Mouse (Mus musculus) 416B (cell line): ENCODE data around the gene Serpinb9g.
"Not testable (repeated sequence)": the region's sequence is repeated elsewhere in the genome, so short reads cannot be mapped to it uniquely, and the experiment has no call there.

Experiments
- DNase-seq: peaks from one replicate; pipeline ENCODE4 v3.0.0; 2011; ENCODE audit warnings: low read depth

Serpinb9g gene

DNA sequence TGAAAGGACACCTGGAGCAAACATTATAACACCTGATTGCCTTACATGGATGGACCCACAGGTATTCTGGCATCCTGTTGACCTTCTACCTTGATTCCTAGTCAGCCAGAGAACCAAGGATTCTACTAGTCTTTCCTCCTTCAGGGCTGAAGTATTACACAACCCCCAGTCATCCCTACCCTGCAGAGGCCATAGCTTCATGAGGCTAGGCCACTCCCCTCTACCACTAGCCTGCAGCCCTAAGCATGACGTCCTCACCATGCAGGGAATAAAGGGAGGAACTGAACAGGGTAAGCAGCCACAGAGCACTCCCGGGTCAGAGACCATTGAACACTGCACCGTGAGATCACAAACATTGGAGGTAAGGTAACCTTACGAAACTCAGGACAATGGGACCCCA lies at the start of gene Serpinb9g:
Gene Serpinb9g (plus strand): TSS at position 301 of the 400 bp plus-strand sequence.
- DNase-seq: not testable (repeated sequence)

DNA sequence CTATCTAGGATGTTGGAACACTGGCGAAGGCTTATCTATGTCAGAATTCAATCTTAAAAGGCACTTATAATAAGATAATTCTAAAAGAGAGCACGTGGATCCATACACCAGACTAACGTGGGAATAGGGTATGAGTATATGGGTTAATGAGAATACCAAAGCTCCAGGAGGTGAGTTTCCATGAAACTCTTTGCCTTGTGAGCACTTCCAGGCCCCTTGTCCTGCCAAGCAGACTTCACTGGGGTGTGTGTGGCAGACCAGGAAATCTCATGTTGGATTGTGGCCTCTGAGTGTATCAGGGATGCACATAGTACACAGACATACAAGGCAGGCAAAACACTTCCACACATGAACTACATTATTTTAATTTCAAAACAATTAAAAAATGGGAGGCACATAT lies 718 bp upstream of the Serpinb9g start:
- not testable (repeated sequence) for DNase-seq

DNA sequence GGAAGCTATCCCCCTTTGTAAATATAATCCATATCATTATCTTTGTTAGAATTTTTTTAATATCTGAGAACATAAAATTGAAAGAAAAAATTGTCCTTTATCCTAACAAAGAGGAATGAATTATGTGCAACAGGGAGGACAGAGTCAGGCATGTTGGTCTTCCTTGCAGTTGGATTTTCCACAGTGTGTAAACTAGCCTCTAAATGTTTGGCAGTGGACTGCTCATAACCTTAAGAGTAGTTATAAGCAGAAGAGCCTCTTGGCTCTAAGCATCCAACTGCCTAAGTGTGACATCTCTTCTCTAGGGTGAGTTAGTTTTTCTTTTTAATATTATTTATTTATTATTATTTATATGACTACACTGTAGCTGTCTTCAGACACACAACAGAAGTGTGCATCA lies 40.0 kb downstream of the Serpinb9g start:
- DNase-seq: no peak

DNA sequence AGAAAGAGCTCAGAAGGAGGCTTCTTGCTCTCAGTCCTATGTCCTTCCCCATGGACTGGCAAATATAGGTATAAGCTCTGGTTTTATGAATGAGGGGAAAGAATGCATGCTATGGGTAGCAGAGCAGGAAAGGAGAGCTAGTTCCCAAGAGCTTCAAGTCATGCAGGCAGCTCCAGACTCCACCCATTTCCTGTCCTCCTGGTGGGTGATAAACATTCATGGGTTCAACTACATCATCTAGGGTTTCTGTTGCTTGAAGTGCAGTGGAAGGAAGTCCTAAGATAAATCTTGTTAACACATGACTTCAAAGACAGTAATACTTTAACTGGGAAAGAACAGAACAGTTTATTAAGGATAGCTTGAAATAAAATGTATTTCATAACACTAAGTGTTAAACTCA lies 48.2 kb downstream of the Serpinb9g start:
- DNase-seq: no peak
